Mouse (Mus musculus): ENCODE measurements around the gene Hip1r.

GRCm38 (mm10) chr5:124015727-124016126 lies 42.3 kb downstream of the Hip1r start:
- no peak for TF ChIP-seq EP300 (IDR thresholded peaks at IDR 0.05; ENCODE audit: low read depth)
- TF ChIP-seq CTCF (IDR thresholded peaks at IDR 0.05; ENCODE audit: low read depth), result no peak
